Mouse (Mus musculus): Measurements from ENCODE around the gene Arid3a.

Arid3a gene

GRCm38 (mm10) chr10:79925785-79926490 is 905 bp upstream of the Arid3a start:
- DNase-seq (ENCODE audit: extremely low read depth, low read depth, low spot score), result no peak

DNA sequence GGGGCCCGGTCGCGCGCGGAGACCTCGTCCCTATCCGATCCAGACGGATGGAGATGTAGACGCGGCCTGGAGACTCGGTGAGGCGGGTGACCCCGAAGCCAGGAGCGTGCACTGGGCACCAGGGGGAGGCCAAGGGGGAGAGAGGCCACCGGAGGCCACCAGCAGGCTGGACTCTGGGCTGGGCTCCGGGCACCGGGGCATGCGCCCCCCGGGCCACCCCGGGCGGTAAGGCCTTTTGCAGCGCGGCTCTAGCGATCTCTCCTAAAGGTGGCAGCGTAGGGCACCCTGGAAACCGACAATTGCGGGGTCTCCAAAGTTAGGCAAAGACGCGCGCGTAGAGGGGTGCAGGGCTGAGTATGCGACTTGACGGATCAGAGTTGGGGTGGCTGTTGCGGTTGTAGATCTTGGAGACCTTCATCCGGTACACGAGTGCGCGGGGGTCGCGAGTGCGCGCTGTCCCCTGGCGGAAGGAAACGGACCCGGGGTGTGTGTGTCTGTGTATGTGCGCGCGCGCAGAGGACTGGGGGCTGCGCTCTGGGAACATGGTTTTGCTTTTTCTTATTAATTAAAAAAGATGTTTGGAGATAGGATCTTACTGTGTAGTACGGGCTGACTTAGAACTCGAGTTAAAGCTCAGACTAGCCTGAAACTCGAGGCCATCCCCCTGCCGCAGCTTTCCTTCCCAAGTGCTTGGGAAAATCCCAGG is 634 bp downstream of the Arid3a start:
- no peak for DNase-seq (ENCODE audit: extremely low read depth, low read depth, low spot score)

DNA sequence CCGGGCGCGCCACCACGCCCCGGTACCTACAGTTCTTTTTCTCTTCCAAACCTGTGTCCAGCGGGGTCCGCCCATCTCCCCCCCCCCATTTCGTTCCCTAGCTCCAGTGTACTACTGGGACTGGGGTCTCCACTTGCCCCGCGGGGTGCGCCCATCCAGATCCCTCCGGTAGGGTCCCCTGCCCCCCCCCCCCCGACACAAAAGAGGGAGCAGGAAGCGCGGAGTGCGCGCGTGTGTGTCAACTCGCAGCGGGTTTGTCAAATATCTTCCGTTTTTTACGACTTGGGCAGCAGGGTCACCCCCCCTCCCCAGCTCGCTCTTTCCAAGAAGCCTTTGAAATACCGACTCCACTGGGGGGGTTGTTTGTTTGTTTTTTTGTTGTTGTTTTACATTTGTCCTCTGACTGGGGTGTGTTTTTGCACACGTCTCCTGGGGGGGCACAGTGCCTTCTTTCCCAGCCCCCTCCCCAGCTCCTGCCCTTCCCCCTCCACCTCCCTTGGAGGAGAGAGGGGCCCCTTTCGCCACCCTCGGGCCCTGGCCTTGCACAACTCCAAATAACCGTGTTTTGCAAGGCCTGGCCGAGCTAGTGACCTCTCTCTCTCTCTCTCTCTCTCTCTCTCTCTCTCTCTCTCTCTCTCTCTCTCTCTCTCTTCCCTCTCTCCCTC is 1.3 kb downstream of the Arid3a start:
- DNase-seq (ENCODE audit: extremely low read depth, low read depth, low spot score), result no peak

DNA sequence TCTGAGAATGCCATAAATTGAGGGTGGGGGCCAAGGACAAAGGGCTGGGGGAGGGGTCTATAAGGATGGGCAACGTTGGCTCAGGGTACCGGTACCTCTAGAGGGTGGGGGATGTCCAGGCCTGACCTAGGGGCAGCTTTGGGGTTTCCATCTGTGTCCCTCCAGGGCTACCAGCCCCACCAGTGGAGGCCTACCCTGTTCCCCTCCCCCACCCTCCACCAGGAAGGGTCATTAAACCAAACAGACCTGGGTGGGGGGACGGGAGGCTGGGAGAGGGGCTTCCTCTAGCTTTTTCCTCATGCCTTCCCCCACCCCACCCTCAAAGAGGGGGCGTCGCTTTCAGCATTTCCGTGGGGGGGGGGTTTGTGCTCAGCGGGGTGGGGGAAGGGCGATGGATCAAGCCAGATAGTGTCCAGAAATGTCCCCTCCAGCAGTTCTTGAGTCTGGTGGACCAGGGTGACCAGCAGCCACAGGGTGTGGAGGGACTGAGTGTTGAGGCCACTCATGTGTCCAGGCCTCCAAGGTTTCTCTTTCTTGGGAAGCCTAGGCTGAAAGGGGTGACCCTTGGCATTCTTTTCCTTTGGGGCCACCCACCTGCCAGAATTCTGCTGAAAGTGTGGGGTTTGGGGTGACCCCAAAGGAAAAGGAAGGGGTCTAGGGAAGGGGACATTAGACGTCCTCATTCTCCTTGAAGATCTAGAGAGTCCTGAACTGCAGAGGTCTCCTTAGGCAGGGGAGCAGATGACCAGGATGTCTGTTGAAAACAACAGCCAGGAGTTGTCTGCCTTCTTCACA is 2.3 kb downstream of the Arid3a start:
- DNase-seq (ENCODE audit: extremely low read depth, low read depth, low spot score), result no peak

DNA sequence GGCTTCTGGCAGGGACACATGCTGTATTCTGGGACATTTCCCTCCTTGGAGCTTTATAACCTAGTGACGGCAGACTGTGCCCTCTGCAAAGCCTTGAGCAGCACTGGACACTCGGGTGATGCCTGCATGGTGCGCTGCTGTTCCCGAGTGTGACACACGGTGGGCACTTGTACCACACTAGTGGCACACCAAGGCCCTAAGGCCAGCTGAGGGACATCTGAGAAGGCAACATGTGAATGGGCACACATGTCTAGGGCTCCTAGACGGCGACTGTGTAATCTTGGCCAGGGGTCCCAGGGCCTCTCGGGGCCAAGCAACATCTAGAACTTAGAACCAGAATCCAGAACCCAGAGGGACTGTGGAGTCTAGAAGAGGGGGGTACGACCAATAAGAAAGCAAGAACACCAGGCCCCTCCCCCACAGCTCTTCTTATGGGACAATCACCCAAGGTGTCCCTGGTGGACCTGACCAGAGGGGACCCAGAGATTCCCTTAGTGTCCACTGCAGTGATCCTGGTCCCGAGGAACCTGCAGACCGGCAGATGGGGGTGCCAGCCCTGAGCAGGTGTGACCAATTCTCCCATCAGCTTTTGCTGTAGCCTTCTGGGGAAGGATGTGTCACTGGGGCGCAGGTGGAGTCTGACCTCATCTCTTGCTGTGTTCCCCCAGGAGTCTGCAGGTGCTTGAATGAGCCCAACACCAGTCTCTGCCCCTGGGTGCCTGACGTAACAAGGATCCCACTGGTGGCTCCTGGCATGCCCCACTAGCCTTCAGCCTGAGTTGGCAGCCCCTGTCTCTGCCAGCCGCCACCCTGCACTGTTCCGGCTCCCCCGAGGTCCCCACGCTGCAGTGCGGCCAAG is 3.4 kb downstream of the Arid3a start:
- no peak for DNase-seq (ENCODE audit: extremely low read depth, low read depth, low spot score)

DNA sequence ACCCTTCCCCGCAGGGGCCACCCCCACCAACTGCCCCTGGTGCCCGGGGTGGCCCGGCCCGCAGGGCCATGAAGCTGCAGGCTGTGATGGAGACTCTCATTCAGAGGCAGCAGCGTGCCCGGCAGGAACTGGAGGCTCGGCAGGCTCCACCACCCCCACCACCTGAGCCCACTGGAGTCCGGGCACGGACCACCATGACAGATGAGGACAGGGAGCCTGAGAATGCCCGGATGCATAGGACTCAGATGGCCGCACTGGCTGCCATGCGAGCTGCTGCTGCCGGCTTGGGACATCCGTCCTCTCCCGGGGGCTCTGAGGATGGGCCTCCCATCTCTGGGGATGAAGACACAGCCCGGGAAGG is 4.0 kb downstream of the Arid3a start:
- DNase-seq (ENCODE audit: extremely low read depth, low read depth, low spot score), result no peak

GRCm38 (mm10) chr10:79931797-79932196 is 5.0 kb downstream of the Arid3a start:
- DNase-seq (ENCODE audit: extremely low read depth, low read depth, low spot score), result no peak

DNA sequence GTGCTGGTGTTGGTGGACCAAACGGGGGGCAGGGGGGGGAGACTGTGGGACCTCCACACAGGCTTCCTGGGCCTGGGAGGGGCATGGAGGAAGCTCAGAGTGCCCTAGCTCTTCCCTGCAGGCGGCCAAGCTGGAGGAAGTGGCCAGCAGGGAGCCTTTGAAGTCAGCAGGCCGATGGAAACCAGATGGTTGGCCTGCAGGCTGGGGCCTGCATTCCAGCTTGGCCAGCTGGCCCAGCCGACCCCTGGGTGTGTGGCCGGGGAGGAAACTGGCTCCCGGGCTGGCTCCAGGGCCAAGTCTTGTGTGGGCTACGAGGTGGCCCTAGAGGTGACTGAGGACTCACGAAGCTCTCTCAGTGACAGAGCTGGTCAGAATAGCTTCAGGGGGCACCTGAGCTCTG is 5.9 kb downstream of the Arid3a start:
- no peak for DNase-seq (ENCODE audit: extremely low read depth, low read depth, low spot score)

GRCm38 (mm10) chr10:79933145-79933679 is 6.4 kb downstream of the Arid3a start:
- no peak for DNase-seq (ENCODE audit: extremely low read depth, low read depth, low spot score)

- no peak for DNase-seq (ENCODE audit: extremely low read depth, low read depth, low spot score)
These were observed 7.0 kb downstream of the Arid3a start for GRCm38 (mm10) chr10:79933861-79934260.

GRCm38 (mm10) chr10:79934272-79934721 is 7.5 kb downstream of the Arid3a start:
- peak; percentile 46 for DNase-seq (ENCODE audit: extremely low read depth, low read depth, low spot score)

GRCm38 (mm10) chr10:79934794-79935569 is 8.1 kb downstream of the Arid3a start:
- DNase-seq (ENCODE audit: extremely low read depth, low read depth, low spot score), result no peak

DNA sequence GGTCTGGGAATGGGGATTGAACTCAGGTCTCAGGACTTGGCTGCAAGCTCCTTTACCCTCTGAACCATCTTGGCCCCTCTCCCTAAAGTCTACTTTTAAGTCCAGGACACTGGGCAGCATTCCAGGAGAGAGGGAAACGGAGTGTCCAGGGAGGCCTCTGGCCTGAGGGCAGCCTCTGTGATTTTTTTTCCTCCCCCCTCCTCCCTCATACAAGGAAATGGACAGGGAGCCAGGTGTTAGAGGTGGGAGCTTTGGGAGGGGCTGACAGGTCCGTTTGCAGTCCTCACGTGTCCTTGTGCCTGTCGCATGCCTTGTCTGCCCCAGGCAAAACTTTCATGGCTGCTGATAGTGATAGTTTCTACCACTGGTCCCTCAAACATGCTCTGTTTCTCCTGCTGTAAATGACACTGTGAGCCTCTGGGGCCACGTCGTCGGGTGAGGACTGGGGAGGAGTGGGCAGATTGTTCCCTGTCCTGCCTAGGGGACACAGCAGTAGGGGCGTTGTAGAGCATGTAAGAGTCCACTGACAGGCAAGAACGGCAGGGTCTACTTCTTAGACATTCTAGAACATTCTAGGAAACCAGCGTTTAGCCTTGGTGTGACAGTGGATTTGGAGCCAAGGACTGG is 9.6 kb downstream of the Arid3a start:
- DNase-seq (ENCODE audit: extremely low read depth, low read depth, low spot score), result no peak

GRCm38 (mm10) chr10:79936911-79937441 is 10.1 kb downstream of the Arid3a start:
- DNase-seq (ENCODE audit: extremely low read depth, low read depth, low spot score), result no peak

DNA sequence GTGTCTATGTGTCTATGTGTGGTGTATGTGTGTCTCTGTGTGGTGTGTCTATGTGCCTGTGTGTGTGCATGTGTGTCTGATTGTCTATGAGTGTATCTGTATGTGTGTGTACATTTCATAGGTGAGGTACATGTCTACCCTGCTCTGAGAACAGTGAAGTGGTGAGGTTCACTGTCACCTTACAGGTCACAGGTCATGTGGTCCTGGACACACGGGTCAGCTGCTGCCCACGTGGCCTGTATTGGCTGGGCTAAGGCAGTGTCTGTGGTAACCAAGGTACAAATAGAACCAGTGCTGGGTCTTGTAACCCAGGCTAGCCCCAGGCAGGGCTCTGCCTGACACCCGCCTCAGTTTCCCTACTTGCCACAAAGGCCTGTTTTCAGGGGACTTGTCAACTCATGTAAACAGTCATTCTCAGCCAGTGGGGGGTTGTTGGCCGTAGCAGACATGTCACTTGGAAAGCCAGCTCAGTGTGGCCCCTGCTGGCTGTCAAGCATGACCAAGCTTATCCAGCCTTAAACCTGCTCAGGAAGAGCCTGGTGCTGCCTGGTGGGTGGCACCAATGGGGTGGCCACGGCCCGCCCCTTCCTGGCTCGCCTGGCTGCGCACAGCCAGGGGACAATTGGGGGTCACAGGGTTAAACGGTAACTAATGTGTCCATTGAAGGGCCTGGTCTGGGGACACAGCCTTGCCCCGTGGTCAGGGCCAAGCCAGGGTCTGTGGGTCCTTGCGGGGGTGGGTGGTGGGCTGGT is 11.1 kb downstream of the Arid3a start:
- DNase-seq (ENCODE audit: extremely low read depth, low read depth, low spot score), result no peak

DNA sequence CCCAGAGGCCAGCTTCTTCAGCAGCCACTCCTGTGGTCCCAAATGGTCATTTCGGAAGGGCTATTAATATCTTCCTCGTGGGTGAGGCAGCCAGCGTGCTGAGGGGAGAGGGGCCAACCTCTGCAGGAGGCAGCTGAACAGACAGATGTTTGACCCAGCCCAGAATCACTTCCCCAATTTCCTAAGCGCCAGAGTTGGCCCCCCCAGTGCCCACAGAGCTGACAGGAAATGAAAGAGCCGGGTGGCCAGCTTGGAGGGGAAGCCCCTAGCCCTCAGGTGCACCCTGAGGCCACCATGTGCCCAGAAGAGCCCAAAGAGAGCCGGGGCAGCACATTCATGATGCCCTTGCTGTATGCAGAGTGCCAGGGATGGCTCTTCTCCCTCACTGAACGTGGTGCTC is 13.9 kb downstream of the Arid3a start:
- DNase-seq (ENCODE audit: extremely low read depth, low read depth, low spot score), result no peak

GRCm38 (mm10) chr10:79942988-79943387 is 16.1 kb downstream of the Arid3a start:
- DNase-seq (ENCODE audit: extremely low read depth, low read depth, low spot score), result no peak

DNA sequence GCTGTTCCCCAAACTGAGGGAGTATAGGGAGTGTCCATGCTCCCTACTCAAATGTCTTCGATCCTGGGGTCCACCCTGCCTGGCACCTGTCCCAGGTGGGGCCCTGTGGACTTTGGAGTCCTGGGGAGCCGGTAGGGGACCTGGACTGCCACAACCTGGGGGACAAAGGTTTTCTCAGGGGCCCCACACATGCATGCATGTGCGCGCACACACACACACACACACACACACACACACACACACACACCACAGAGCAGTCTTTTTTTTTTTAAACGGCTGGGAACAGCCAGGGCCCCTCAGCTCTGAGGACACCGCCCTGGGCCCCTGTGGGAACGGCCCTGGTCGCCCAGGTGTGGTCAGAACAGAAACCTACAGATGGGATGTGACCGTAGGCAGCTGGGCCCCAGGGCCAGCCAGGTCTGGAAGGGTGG is 16.6 kb downstream of the Arid3a start:
- no peak for DNase-seq (ENCODE audit: extremely low read depth, low read depth, low spot score)

Data from fat pad, adult 2 months (tissue).